Mouse (Mus musculus): ENCODE results near the gene Lime1. TPM values are rescaled to one million over a fixed set of nuclear protein-coding genes. Genes with fewer than 3 reads are reported as not detected.

Lime1 gene
- polyA plus RNA-seq (2012; rRNA removed), result 115 and 119 TPM in 2 replicates

GRCm38 (mm10) chr2:181379778-181380177, at the start of gene Lime1:
TSS of gene Lime1 (plus strand) at chr2:181380078.

GRCm38 (mm10) chr2:181364860-181365596, 14.8 kb upstream of the Lime1 start, which contains the start of the genes Zgpat and Arfrp1:
TSS of gene Zgpat (plus strand) at chr2:181364928.
TSS of gene Arfrp1 (minus strand) at chr2:181365404.

Other genes starting within 250 kb of the Lime1 start
- 78.7 and 87.8 TPM in 2 replicates for gene Kcnq2, start 244.8 kb upstream of the Lime1 start, polyA plus RNA-seq (2012; rRNA removed)
- gene Eef1a2, start 223.1 kb upstream of the Lime1 start, polyA plus RNA-seq (2012; rRNA removed), result 199 and 216 TPM in 2 replicates
- 225 and 239 TPM in 2 replicates for gene Ppdpf, start 192.8 kb upstream of the Lime1 start, polyA plus RNA-seq (2012; rRNA removed)
- 0.05 and 0.08 TPM in 2 replicates for gene Ptk6, start 177.3 kb upstream of the Lime1 start, polyA plus RNA-seq (2012; rRNA removed)
- 0.16 TPM in 2 replicates for gene Srms, start 166.9 kb upstream of the Lime1 start, polyA plus RNA-seq (2012; rRNA removed)
- gene Fndc11, start 160.1 kb upstream of the Lime1 start, polyA plus RNA-seq (2012; rRNA removed), result 0.19 and 0.35 TPM in 2 replicates
- 2.1 and 2.2 TPM in 2 replicates for gene Helz2, start 138.1 kb upstream of the Lime1 start, polyA plus RNA-seq (2012; rRNA removed)
- gene Gmeb2, start 92.0 kb upstream of the Lime1 start, polyA plus RNA-seq (2012; rRNA removed), result 27.2 and 29.7 TPM in 2 replicates
- gene Stmn3, start 65.6 kb upstream of the Lime1 start, polyA plus RNA-seq (2012; rRNA removed), result 1,007 and 1,209 TPM in 2 replicates
- gene Rtel1, start 60.3 kb upstream of the Lime1 start, polyA plus RNA-seq (2012; rRNA removed), result 99.7 and 111 TPM in 2 replicates
- gene Zgpat, start 15.2 kb upstream of the Lime1 start, polyA plus RNA-seq (2012; rRNA removed), result 130 and 133 TPM in 2 replicates
- 104 and 107 TPM in 2 replicates for gene Arfrp1, start 14.7 kb upstream of the Lime1 start, polyA plus RNA-seq (2012; rRNA removed)
- 10.0 and 11.4 TPM in 2 replicates for gene Zbtb46, start 79.3 kb downstream of the Lime1 start, polyA plus RNA-seq (2012; rRNA removed)
- gene Abhd16b, start 113.1 kb downstream of the Lime1 start, polyA plus RNA-seq (2012; rRNA removed), result not detected in 2 replicates
- 108 and 119 TPM in 2 replicates for gene Tpd52l2, start 117.1 kb downstream of the Lime1 start, polyA plus RNA-seq (2012; rRNA removed)
- gene Dnajc5, start 140.4 kb downstream of the Lime1 start, polyA plus RNA-seq (2012; rRNA removed), result 183 and 196 TPM in 2 replicates
- gene Uckl1, start 204.8 kb downstream of the Lime1 start, polyA plus RNA-seq (2012; rRNA removed), result 149 and 150 TPM in 2 replicates
- gene Prpf6, start 211.8 kb downstream of the Lime1 start, polyA plus RNA-seq (2012; rRNA removed), result 34.2 and 36.7 TPM in 2 replicates
- 109 and 115 TPM in 2 replicates for gene Zfp512b, start 212.7 kb downstream of the Lime1 start, polyA plus RNA-seq (2012; rRNA removed)
- 116 and 121 TPM in 2 replicates for gene Samd10, start 219.1 kb downstream of the Lime1 start, polyA plus RNA-seq (2012; rRNA removed)